Mouse (Mus musculus) forebrain, embryonic 16.5 days (tissue): ENCODE data around the gene Tll2. TPM values are rescaled to one million over a fixed set of nuclear protein-coding genes. Genes with fewer than 3 reads are reported as not detected.

Source experiments
- polyA plus RNA-seq: library from polyadenylated mRNA; unstranded; fragments of >200 nt; fragmentation: Nextera tagmentation; extraction: Ambion mirVana; gene quantifications from 2 replicates; pipeline ENCODE4 v1.2.1, GENCODE M21; 2015

Tll2 gene
- polyA plus RNA-seq, 1 experiment from 2014 or later: 0.67 TPM

Other genes starting within 250 kb of the Tll2 start
- 0.51 and 0.56 TPM in 2 replicates for gene Blnk, start 212.3 kb downstream of the Tll2 start, polyA plus RNA-seq
- gene Dntt, start 177.6 kb downstream of the Tll2 start, polyA plus RNA-seq: not detected in 2 replicates
- gene Opalin, start 129.7 kb downstream of the Tll2 start, polyA plus RNA-seq: not detected in 2 replicates
- 88.7 and 104 TPM in 2 replicates for gene Tm9sf3, start 57.2 kb upstream of the Tll2 start, polyA plus RNA-seq
- 1.9 and 2.0 TPM in 2 replicates for gene Pik3ap1, start 178.3 kb upstream of the Tll2 start, polyA plus RNA-seq